Mouse (Mus musculus): ENCODE results near the gene Sgk1. TPM values are rescaled to one million over a fixed set of nuclear protein-coding genes. Genes with fewer than 3 reads are reported as not detected.
A peak's percentile ranks its signal among the peaks of the same experiment; 100 is the strongest.

Sgk1 gene
- polyA plus RNA-seq, 1 experiment = 64.1 TPM

DNA sequence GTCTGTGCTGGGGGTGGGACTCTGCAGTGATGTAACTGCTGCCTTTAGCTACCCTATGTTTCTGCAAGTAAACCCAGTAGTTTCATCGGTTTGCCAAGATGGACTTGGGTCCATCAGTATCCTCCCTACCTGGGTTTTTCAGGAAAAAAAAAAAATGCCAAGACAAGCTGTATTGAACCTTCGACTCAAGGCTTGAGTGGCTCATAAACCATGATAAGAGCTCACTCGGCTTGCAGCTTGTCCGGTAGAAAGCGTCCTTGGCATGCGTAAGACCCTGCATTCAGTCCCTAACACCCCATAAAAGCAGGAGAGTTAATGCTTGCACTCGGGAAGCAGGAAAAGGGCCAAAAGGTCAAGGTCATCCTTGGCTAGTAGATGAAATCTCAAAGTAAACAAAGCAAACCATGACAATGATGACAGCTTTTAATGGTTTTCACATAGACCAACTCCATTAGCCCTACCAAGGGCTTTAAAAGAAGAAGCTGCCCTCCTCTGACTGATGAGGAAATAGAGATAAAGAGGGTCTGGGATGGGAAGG, 23.5 kb upstream of the Sgk1 start:
- Histone ChIP-seq H3K4me1 (ENCODE audit: control insufficient read depth, insufficient read depth, low read length) (peaks cover 2% of the 10 kb centered on the region; the same call in 1 of the 2 replicates), H3K4me3 (ENCODE audit: insufficient read depth, low read length) (no peak overlapping the region), H3K27ac (ENCODE audit: insufficient read depth, low read length) (no peak overlapping the region)
- no peak for TF ChIP-seq CTCF (IDR thresholded peaks at IDR 0.05; ENCODE audit: extremely low read depth, insufficient read depth, low read length)
- no peak for TF ChIP-seq POLR2A (IDR thresholded peaks at IDR 0.05; ENCODE audit: extremely low read depth, insufficient read depth, low read length)

DNA sequence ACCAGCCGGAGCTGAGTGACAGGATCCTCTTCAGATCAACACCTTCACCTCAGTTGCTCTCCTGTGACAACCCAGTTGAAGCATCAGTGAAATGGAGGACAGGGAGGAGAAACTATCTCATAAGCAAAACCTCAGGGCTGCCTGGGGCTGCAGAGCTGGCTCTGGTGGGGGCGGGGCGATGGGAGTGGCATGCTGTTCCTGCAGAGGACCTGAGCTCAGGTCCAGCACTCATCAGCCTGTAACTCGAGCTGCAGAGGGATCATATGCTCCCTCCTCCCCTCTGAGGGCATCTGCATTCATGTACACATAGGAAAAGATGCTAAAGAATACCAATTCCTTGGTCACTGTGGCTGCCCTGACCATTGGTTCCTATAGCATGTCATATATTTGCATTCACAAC, 15.5 kb upstream of the Sgk1 start:
- Histone ChIP-seq H3K4me1 (ENCODE audit: control insufficient read depth, insufficient read depth, low read length) (no peaks in the 10 kb centered on the region), H3K4me3 (ENCODE audit: insufficient read depth, low read length) (no peak overlapping the region), H3K27ac (ENCODE audit: insufficient read depth, low read length) (no peak overlapping the region)
- TF ChIP-seq POLR2A (IDR thresholded peaks at IDR 0.05; ENCODE audit: extremely low read depth, insufficient read depth, low read length) = no peak
- no peak for TF ChIP-seq CTCF (IDR thresholded peaks at IDR 0.05; ENCODE audit: extremely low read depth, insufficient read depth, low read length)

DNA sequence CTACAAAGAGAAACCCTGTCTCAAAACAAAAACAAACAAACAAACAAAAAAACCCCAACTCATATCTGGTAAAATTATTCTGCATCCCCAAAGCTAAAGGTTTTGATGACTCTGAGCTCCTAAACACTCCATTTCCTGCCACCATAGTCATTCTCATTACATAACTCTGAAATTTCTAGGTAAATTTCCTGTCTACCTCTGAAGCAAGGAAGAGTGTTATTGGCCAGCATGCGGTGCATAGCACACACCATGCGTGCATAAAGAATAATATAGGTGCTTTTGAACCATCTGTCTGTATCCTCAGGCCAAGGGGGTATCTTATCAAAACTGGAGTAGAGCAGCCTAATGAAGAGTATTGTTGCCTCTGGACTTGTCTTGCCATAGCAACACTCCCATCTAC, 13.8 kb upstream of the Sgk1 start:
- Histone ChIP-seq H3K27ac (ENCODE audit: insufficient read depth, low read length) (no peak overlapping the region), H3K4me1 (ENCODE audit: control insufficient read depth, insufficient read depth, low read length) (no peaks in the 10 kb centered on the region), H3K4me3 (ENCODE audit: insufficient read depth, low read length) (no peak overlapping the region)
- TF ChIP-seq CTCF (IDR thresholded peaks at IDR 0.05; ENCODE audit: extremely low read depth, insufficient read depth, low read length) (no peak), POLR2A (IDR thresholded peaks at IDR 0.05; ENCODE audit: extremely low read depth, insufficient read depth, low read length) (no peak)

DNA sequence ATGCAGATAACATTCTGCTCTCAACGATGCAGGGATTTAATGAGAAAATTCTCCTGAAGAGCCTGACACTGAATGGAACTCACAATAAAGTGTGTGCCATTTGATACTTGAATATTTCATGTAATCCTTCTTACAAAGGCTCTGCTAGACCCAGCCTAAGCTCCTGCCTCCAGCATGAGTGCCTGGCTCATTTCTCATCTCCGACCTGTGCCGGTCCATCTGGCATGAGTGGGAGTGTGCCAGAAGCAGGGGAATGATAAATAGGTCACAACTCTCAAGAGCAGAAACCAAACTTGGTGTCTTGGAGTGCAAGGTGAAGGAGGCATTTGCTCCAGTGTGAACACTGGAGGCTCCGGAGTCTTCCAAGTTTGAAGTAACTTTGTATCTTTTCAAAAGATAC, 13.4 kb upstream of the Sgk1 start:
- TF ChIP-seq CTCF (IDR thresholded peaks at IDR 0.05; ENCODE audit: extremely low read depth, insufficient read depth, low read length) (no peak), POLR2A (IDR thresholded peaks at IDR 0.05; ENCODE audit: extremely low read depth, insufficient read depth, low read length) (no peak)
- Histone ChIP-seq H3K4me1 (ENCODE audit: control insufficient read depth, insufficient read depth, low read length) (no peaks in the 10 kb centered on the region), H3K27ac (ENCODE audit: insufficient read depth, low read length) (no peak overlapping the region), H3K4me3 (ENCODE audit: insufficient read depth, low read length) (no peak overlapping the region)

DNA sequence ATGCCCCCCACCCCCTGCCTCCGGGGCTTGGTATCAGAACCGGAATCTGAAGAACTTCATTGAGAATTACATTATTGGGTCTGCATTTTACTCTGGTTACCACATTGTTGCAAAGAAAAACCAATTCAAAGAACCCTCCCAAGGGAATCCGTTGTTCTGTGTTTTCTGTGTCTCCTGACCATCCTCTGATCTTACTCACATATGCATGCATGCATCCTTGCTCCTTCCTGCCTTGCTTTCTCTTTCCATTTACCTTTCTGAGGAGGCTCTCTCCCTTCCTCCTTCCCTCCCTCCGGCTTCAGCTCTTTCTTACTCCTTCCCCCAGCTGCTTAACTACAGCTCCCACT, 174 bp upstream of the Sgk1 start:
- Histone ChIP-seq H3K27ac (ENCODE audit: insufficient read depth, low read length) (peak overlapping the region; percentile 6), H3K4me1 (ENCODE audit: control insufficient read depth, insufficient read depth, low read length) (peaks cover 1% of the 10 kb centered on the region; the same call in 1 of the 2 replicates), H3K4me3 (ENCODE audit: insufficient read depth, low read length) (peak overlapping the region; percentile 57)
- no peak; the same call in 1 of the 2 replicates for TF ChIP-seq POLR2A (IDR thresholded peaks at IDR 0.05; ENCODE audit: extremely low read depth, insufficient read depth, low read length)
- TF ChIP-seq CTCF (IDR thresholded peaks at IDR 0.05; ENCODE audit: extremely low read depth, insufficient read depth, low read length) = no peak

DNA sequence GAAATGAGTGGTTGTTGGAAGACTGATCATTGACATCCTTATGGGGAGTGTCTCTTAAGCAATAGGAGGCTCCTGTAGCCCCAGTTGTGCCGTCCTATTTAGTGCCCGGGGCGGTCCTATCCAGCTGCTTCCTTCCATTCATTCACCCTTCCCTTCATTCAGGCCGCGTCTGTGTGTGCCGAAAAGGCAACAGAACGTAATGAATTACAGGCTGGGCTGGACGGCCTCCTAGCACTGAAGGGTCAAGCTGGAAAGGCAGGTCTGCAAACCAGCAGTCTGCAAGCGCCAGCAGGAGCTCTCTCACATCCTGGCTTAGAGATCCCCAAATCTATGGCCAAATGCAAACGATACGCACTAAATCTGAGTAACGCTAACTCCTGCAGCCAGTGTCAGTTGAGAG, 1.6 kb downstream of the Sgk1 start:
- H3K4me3 ChIP-seq (ENCODE audit: insufficient read depth, low read length) = peak overlapping the region; percentile 57
- H3K27ac ChIP-seq (ENCODE audit: insufficient read depth, low read length) = no peak overlapping the region
- H3K4me1 ChIP-seq (ENCODE audit: control insufficient read depth, insufficient read depth, low read length) = peaks cover 3% of the 10 kb centered on the region; the same call in 1 of the 2 replicates
- no peak for TF ChIP-seq CTCF (IDR thresholded peaks at IDR 0.05; ENCODE audit: extremely low read depth, insufficient read depth, low read length)
- TF ChIP-seq POLR2A (IDR thresholded peaks at IDR 0.05; ENCODE audit: extremely low read depth, insufficient read depth, low read length) = peak; percentile 17; the same call in 1 of the 2 replicates

DNA sequence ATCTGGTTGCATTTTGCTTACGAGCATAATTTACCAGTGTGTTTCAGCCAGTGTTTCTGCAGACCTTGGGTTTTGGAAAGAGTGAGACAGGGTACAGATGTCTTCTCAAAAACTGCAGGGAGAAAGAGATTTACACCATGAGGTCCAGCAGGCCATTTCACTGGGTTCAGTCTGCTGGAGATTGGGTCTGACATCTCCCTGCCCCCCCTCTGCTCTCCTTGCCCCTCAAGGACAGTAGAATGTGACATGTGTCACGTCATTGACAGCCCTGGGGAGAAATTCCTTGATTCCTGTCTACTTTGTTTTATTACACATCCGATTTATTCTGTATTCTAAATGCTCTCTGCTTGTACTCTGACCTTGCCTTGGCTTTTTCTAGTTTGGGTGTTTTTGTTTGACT, 2.5 kb downstream of the Sgk1 start:
- Histone ChIP-seq H3K4me1 (ENCODE audit: control insufficient read depth, insufficient read depth, low read length) (peaks cover 3% of the 10 kb centered on the region; the same call in 1 of the 2 replicates), H3K27ac (ENCODE audit: insufficient read depth, low read length) (0 out of 2 replicates have a peak overlapping the region, but pooled peaks have one; percentile 29), H3K4me3 (ENCODE audit: insufficient read depth, low read length) (peak overlapping the region; percentile 38; the same call in 1 of the 2 replicates)
- TF ChIP-seq POLR2A (IDR thresholded peaks at IDR 0.05; ENCODE audit: extremely low read depth, insufficient read depth, low read length) (no peak), CTCF (IDR thresholded peaks at IDR 0.05; ENCODE audit: extremely low read depth, insufficient read depth, low read length) (no peak)

DNA sequence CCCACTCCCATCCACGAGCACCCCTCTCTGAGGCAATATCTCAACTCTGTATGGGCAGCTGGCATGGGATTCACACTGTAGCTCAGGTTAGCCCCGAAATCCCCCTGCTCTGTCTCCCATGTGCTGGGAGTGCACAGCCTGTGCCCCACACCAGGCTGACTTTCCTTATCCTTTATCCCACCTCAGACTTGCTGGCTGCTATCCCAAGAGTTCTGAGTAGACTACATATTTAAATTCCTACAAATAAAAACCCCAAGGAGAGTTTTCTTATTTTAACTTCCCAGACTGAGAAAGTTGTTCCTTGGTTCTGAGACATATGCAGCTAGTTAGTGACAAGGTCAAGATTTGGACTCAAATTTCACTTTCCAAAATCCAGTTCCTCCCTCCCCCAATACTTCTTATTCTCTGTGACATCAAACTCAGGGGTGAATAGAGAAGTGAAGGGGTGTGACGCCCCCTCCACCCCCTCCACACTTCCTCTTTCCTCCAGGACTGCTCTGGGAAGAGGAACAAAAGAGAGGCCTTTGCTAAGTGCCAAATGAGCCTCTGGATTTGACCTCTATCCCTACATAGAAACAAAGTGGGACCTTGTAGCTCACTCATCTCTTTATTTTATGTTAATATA, 7.3 kb downstream of the Sgk1 start:
- TF ChIP-seq CTCF (IDR thresholded peaks at IDR 0.05; ENCODE audit: extremely low read depth, insufficient read depth, low read length) (no peak), POLR2A (IDR thresholded peaks at IDR 0.05; ENCODE audit: extremely low read depth, insufficient read depth, low read length) (no peak)
- no peak overlapping the region for H3K27ac ChIP-seq (ENCODE audit: insufficient read depth, low read length)

DNA sequence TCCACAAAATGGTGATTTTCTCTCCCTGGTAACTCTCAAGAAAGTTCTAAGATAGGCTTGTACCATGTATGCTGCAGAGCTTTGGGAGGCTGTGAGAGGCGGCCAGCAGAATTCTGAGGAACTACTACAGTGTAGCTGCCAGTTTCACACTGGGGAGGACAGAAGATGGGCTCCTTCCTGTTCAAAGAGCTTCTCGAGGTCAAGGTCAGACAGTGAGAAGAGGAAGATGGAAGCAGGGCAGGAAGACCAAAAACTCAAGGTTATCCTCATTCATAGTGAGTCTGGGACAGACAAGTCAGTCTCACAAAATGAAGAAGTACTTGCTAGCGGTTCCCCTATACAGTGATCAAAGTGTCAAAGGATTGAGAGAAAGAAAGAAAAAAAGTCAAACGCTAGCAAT, 8.3 kb downstream of the Sgk1 start:
- Histone ChIP-seq H3K27ac (ENCODE audit: insufficient read depth, low read length) (no peak overlapping the region), H3K4me1 (ENCODE audit: control insufficient read depth, insufficient read depth, low read length) (peaks cover 2% of the 10 kb centered on the region; the same call in 1 of the 2 replicates), H3K4me3 (ENCODE audit: insufficient read depth, low read length) (no peak overlapping the region)
- TF ChIP-seq CTCF (IDR thresholded peaks at IDR 0.05; ENCODE audit: extremely low read depth, insufficient read depth, low read length) (no peak), POLR2A (IDR thresholded peaks at IDR 0.05; ENCODE audit: extremely low read depth, insufficient read depth, low read length) (no peak)

More for the DNA sequence above, 7.3 kb downstream of the Sgk1 start:
- Histone ChIP-seq H3K4me1 (ENCODE audit: control insufficient read depth, insufficient read depth, low read length) (peaks cover 3% of the 10 kb centered on the region; the same call in 1 of the 2 replicates), H3K4me3 (ENCODE audit: insufficient read depth, low read length) (no peak overlapping the region)

DNA sequence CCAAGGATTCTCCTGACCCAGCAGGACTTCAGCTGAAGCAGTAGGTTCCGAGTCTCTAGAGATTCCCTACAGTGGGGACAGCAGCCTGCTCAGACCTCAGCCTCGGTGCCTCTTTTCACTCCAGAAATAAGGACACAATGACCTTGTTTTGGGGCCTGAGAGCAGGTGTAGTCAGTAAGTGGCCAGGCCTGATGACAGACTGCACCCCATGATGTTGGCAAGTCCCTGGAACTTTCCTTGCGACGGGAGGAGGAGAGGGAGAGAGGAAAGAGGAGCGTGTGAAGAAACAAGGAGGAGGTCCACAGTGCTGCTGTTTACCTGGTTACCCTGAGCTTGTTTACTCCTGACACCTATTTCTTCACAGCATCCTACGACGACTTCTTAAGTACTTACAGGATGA, 9.5 kb downstream of the Sgk1 start:
- Histone ChIP-seq H3K4me1 (ENCODE audit: control insufficient read depth, insufficient read depth, low read length) (peaks cover 2% of the 10 kb centered on the region; the same call in 1 of the 2 replicates), H3K27ac (ENCODE audit: insufficient read depth, low read length) (no peak overlapping the region), H3K4me3 (ENCODE audit: insufficient read depth, low read length) (no peak overlapping the region)
- TF ChIP-seq POLR2A (IDR thresholded peaks at IDR 0.05; ENCODE audit: extremely low read depth, insufficient read depth, low read length) (no peak), CTCF (IDR thresholded peaks at IDR 0.05; ENCODE audit: extremely low read depth, insufficient read depth, low read length) (no peak)

Data from cortical plate, adult 2 months (tissue).